8 mouse cellular contexts compared by ENCODE assay signal in genomic region chr6:39871381-39872305, GRCm38 (mm10). TPM values are rescaled to one million over a fixed set of nuclear protein-coding genes. Genes with fewer than 3 reads are reported as not detected.
DNase-seq lines count a peak whose midpoint lies in the region; ATAC-seq and TF ChIP-seq lines count a peak whose summit lies in the region.

No protein-coding gene starts in this region.

- no peaks in the 10 kb centered on the region for H3K9me3 ChIP-seq in liver, postnatal 0 days (ENCODE audit: low read length)

- ATAC-seq in Patski: peak; percentile 38
- peak; percentile 68; a peak in 3 of 4 replicates for ATAC-seq in hematopoietic stem cell, adult 5-6 weeks (replicated peaks in 1 of 2; ENCODE audit: insufficient read depth in 1 of 2, low FRiP score in 2 of 2, low TSS enrichment in 1 of 2, low read depth in 1 of 2, poor library complexity in 2 of 2, severe bottlenecking in 2 of 2)
- 0 out of 2 replicates have a peak, but pooled peaks have one; percentile 35 for ATAC-seq in liver, postnatal 0 days
- ATAC-seq in erythroid progenitor cell, adult 5-6 weeks (replicated peaks; ENCODE audit: low FRiP score, poor library complexity, severe bottlenecking): no peak

- DNase-seq in Patski (ENCODE audit: low read depth, low spot score): no peak
- DNase-seq in cerebellum, postnatal 10 days: peak; percentile 93
- DNase-seq in frontal cortex, postnatal 10 days (ENCODE audit: low spot score in 2 of 2): peak; percentile 73 to 81
- peak; percentile 86 to 90 for DNase-seq in layer of hippocampus, adult 8-10 months (ENCODE audit: low spot score in 2 of 2)
- DNase-seq in liver, postnatal 0 days: peak; percentile 45
- peak; percentile 34 for DNase-seq in ovary, postnatal 14 days (ENCODE audit: low spot score)

- peaks cover 15% of the 10 kb centered on the region for H3K4me1 ChIP-seq in liver, postnatal 0 days (ENCODE audit: insufficient read depth)

- no peak for TF ChIP-seq EP300 in liver, postnatal 0 days (IDR thresholded peaks at IDR 0.05; ENCODE audit: low read depth)

- H3K4me3 ChIP-seq in liver, postnatal 0 days (ENCODE audit: low read depth, low read length): peak overlapping the region; percentile 32

- POLR2A ChIA-PET in Patski (lab: Charles Lee): interaction anchor here (0.7 kb wide), 1 partner anchor 1177 kb away, joined by 3 read pairs; no protein-coding TSS in a partner anchor

- no peak overlapping the region for H3K9ac ChIP-seq in liver, postnatal 0 days (replicated peaks)

- H3K27me3 ChIP-seq in Patski: peaks cover 68% of the 10 kb centered on the region
- H3K27me3 ChIP-seq in liver, postnatal 0 days (ENCODE audit: insufficient read depth, low read length): peaks cover 53% of the 10 kb centered on the region

- in situ Hi-C loops in Patski (cut with MboI; ENCODE audit: low pct_unique_long_range_greater_than_20kb): no loop called here

- H3K4me2 ChIP-seq in liver, postnatal 0 days (ENCODE audit: low read depth, low read length): peak overlapping the region; percentile 63

- TF ChIP-seq CTCF in Patski (IDR thresholded peaks at IDR 0.05): no peak
- no peak for TF ChIP-seq CTCF in liver, postnatal 0 days (IDR thresholded peaks at IDR 0.05; ENCODE audit: low read depth)

- CTCF ChIA-PET in Patski (lab: Charles Lee): no interaction called here

- no peaks in the 10 kb centered on the region for H3K36me3 ChIP-seq in liver, postnatal 0 days (replicated peaks; ENCODE audit: insufficient read depth, low read length)

- no peak overlapping the region for H3K27ac ChIP-seq in liver, postnatal 0 days (ENCODE audit: low read depth)

- WGBS in liver, postnatal 0 days (ENCODE audit: insufficient replicate concordance): under 1% methylated on average over 70 of the region's 71 CpGs

RNA-seq across cellular contexts. Expression of gene Tmem178b, which starts 1.4 kb away (rescaled TPM):
- not detected for polyA plus RNA-seq in Patski (2021)
- not detected in 2 replicates for total RNA-seq in hematopoietic stem cell, adult 5-6 weeks (2017)
- 100 to 1,000 TPM; 156 to 182 (median 174) TPM for total RNA-seq in layer of hippocampus, adult 8-10 months (2022)
- polyA plus RNA-seq in liver, postnatal 0 days (2015; fragmentation: Nextera tagmentation; extraction: Ambion mirVana): not detected in 2 replicates
- not detected in 2 replicates for total RNA-seq in erythroid progenitor cell, adult 5-6 weeks (2015; ENCODE audit: low replicate concordance)
- not detected in 2 replicates for total RNA-seq in erythroid progenitor cell, adult 5-6 weeks (2017; ENCODE audit: low replicate concordance)

Comparison
In these comparisons a context has a peak if more than half of its experiments do, and no peak if none do; other contexts are left out.
1. RNA of gene Tmem178b, which starts 1.4 kb away (total RNA-seq): 156 to 182 TPM in layer of hippocampus, adult 8-10 months; not detected in hematopoietic stem cell, adult 5-6 weeks and not detected in erythroid progenitor cell, adult 5-6 weeks; every median in the first group is over 100 times any median in the second.